Mouse (Mus musculus): ENCODE results near the gene Oas1h.
"Not testable (repeated sequence)": the region's sequence is repeated elsewhere in the genome, so short reads cannot be mapped to it uniquely, and the experiment has no call there.

The Oas1h gene

GRCm38 (mm10) chr5:120861121-120861520 lies at the start of gene Oas1h:
Gene Oas1h, plus strand, starts transcription at chr5:120861421.
- no peak for DNase-seq

- peak; percentile 87 for DNase-seq
Measured at GRCm38 (mm10) chr5:120811951-120812819, 49.0 kb upstream of the Oas1h start, which contains the start of gene Oas1c. Gene Oas1c, minus strand, starts transcription at chr5:120812514.

DNA sequence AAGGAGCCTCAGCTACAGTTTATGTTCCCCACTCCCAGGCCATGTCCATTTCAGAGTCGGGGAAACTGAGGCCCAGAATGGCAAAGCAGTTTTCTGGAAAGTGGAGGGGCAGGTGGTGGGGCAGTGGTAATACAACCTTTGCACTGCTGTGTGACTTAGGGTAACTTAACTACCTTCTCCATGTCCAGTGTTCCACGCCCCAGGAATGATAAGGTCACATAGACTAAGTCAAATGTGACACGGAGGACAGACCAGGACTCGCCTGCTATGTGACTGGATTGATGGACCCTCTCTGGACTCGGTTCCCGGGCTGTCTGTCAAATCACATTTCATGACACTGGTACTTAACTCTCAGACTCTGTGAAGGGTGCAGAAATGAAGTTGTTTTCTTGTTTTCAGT lies 48.2 kb upstream of the Oas1h start:
- DNase-seq = no peak

DNA sequence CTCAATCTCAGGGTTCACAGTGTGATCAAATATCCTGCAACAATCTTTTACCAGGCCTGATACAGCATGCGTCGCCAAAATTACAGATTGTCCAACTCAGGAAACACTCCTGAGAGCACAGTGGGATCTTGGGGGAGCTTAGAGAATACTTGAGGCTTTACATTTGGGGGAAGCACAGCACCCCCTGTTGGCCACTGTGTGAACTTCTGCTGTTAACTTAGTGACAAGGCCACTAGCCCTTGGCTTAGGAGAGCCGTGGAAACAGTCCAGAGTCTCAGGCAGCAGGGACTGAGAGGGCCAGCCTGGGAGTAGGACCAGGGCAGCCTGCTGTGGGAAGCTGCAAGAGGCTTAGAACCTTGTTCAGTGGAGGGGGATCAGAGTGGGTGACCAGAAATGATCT lies 45.3 kb upstream of the Oas1h start:
- DNase-seq = peak; percentile 42

DNA sequence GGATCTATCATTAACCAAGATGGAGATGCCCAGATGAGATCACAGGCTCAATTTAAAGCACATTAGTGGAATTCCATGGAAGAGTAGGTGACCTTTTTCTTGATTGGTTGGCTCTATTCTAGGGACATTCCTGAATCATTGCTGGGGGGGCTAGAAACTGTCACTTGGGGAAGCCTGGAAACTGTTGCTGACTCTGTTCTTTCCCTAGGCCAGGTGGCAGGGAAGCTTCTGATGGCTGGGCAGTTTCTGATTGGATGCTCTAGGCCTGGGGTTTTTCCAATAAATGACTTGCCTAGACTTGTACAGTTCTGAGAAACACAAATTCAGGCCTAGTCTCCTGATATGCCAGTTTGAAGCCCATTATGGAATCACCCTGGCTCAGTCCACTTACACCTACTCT lies 42.2 kb upstream of the Oas1h start:
- no peak for DNase-seq

- no peak for DNase-seq
Measured at GRCm38 (mm10) chr5:120831031-120831430, 30.2 kb upstream of the Oas1h start.

- DNase-seq = no peak
Measured at GRCm38 (mm10) chr5:120833335-120834280, 27.6 kb upstream of the Oas1h start.

DNA sequence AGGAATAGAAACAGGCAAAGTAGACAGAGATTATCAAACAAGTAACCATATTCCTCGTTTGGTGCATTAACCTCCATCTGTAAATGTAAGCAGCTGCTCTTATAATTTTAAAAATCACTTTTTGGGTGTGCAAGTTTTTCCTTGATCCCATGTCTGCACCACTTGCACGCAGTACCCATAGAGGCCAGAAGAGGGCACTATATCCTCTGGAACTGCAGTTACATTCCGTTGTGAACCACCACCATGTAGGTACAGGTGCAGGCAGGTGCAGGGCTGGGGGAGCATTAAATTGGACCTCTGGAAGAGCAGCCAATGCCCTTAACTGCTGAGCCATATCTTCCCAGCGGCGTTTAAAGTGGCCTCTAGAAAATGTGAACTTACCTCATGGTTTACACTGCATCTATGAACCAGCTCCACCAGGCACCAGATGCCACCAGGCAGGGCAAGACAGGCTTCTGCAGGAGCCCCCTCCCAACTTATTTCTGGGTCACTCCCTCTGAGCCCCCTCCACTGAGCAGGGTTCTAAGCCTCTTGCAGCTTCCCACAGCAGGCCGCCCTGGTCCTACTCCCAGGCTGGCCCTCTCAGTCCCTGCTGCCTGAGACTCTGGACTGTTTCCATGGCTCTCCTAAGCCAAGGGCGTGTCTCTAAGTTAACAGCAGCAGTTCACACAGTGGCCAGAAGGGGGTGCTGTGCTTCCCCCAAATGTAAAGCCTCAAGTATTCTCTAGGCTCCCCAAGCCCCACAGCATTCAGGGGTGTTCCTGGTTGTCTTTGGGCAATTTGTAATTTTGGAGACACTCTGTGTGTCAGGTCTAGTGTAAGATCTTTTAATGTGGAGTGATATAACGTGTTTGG lies 24.3 kb upstream of the Oas1h start:
- DNase-seq = peak; percentile 57

DNA sequence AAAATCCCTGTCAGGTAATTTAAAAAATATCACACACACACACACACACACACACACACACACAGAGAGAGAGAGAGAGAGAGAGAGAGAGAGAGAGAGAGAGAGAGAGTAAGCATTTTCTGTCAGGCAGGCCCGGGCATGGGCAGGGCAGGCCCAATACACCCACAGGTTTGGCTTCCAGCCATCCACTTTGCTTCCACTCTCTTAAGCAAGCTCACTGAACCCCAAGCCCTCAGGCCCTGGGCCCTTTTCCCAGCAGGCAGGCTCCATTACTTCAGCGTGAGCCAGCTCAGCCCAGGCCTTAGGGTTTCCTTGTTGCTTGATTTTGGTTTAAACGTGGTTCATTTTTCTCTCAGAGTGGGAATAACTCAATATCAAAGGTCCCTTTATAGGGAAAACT lies 16.5 kb upstream of the Oas1h start:
- DNase-seq = peak; percentile 13

GRCm38 (mm10) chr5:120847067-120847466 lies 14.2 kb upstream of the Oas1h start, which contains the start of gene Oas1f:
Gene Oas1f, plus strand, starts transcription at chr5:120847367.
- DNase-seq = no peak

GRCm38 (mm10) chr5:120849601-120850136 lies 11.6 kb upstream of the Oas1h start:
- DNase-seq = peak; percentile 49

DNA sequence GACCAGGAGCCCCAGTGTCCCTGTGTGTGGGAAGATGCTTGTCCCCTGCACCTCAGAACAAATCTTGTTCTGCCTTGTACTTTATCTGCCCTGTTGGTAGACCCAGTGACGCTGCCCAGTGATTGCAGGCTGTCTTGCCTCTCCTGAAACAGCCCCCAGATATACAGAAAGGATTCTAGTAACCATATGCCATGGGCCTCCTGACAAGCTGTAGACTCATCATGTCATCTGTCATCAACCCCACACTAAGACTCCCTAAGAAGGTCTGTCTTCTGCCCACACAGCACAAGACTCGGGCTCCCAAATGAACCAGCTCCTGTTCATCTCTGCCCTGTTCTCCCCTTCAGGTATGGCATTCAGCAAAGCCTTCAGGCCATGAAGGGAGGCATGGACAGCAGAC lies 2.0 kb upstream of the Oas1h start:
- no peak for DNase-seq

- no peak for DNase-seq
Measured at GRCm38 (mm10) chr5:120865336-120865860, 4.2 kb downstream of the Oas1h start.

DNA sequence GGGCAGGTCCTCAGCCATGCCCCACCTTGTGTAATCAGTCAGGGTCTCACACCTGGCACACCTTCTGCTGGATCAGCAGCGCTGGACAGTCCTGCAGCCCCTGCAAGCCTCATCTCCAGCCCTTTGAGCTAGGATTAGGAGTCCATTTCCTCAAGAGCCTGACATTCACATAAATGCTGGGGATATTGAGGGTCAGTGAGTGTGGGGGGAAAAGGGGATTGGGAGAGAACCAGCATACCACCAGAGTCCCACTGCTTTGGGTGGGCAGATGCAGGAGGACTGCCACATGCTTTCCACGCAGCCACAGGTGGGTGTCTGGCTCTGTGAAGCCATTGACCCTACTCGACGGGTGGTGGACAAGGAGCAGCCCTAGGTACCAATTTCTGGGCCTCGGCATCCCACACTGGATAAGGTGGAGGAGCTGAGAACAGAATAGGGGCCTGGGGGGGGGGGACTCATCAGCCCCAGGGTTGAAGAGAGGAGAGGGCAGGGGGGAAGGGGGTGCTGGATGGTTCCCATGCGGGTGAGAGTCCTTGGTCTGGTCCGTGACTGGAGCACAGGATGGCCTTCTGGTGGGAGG lies 8.3 kb downstream of the Oas1h start:
- DNase-seq = no peak

DNA sequence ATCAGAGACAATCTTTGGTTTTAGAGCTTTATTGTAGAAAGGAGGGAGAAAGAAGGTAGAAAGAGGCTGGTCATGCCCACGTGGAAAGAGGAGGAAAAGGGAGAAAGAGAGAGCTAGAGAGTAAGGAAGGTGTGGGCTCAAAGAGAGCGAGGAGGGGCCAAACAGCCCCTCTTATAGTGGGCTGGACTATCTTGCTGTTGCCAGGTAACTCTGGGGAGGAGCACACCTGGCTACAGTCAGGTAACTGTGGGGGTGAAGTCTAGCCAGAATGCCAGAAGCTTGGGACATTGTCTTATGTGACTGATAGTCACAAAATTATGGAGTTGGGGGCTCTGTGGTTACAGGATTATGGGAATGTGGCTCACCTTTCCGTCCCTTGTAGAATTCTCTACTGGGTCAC lies 8.9 kb downstream of the Oas1h start:
- no peak for DNase-seq

GRCm38 (mm10) chr5:120870782-120871181 lies 9.6 kb downstream of the Oas1h start:
- DNase-seq = no peak

GRCm38 (mm10) chr5:120871469-120871868 lies 10.2 kb downstream of the Oas1h start:
- DNase-seq = no peak

DNA sequence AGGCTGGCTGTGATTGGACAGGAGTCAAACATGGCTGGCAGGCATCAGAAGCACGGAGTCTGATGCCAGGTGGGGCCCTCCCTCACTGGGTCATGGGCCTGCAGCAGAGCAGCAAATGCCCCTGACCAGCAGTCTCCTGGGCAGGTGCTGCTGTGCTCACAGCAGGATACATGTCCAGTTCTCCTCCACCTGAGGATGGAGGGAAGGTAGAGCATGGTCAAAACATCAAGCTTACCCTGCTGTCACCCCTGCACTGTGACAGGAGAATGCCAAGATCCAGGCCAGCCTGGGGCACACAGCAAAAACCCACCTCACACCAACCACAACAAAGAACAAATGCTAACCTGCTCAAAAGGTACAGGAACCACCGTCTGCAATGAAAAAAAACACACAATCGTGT lies 15.6 kb downstream of the Oas1h start:
- not testable (repeated sequence) for DNase-seq

DNA sequence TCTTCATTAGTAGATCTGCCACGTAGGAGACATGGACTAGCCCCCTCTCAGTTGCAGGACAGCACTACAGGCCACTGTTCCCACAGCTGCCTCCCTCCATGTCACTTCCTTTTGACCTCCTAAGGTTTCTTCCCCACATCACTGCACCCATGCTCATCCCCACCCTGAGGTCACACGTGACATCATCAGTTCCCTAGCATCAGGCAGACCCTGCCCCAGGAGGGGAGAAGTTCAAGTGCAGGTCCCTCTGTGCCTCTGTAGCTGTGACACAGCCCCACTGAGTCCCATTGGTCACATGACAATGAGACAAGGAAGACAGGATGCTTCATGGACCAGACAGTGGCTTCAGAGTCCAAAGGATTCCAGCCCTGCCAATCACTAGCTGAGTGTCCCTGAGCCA lies 16.2 kb downstream of the Oas1h start:
- DNase-seq = not testable (repeated sequence)

DNA sequence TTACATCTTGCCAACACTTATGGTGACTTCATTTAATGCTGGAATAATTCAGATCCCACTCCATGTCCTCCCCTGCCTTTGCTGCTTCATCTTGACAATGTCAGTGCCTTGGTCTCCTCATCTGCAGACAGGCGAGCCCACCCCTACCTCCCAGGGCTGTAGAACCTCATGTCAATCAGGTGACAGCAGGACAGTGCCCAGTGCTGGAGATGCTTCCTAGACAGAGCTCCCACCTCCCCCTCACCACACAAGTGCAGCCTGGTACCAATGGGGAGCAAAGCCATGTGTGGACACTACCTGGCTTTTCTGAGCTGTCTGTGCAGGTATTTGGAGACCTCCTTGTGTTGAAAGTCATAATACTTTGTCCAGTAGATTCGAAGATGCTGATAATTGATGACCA lies 17.6 kb downstream of the Oas1h start:
- not testable (repeated sequence) for DNase-seq

DNA sequence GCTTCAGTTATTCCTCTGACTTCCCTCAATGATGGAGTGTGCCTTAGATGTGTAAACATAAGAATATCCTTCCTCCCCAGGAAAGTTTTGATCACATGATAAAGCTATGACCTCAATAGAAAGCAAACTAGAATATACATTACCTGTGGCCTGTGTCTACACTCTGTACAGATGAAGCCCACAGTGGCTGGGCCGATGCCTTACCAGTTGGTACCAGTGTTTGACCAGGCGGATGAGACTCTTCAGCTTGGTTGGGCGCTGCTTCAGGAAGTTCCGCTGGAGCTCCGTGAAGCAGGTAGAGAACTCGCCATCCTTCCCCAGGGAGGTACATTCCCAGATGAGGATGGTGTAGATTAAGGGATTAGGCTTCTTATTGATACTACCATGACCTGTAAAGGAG lies 20.5 kb downstream of the Oas1h start:
- not testable (repeated sequence) for DNase-seq

DNA sequence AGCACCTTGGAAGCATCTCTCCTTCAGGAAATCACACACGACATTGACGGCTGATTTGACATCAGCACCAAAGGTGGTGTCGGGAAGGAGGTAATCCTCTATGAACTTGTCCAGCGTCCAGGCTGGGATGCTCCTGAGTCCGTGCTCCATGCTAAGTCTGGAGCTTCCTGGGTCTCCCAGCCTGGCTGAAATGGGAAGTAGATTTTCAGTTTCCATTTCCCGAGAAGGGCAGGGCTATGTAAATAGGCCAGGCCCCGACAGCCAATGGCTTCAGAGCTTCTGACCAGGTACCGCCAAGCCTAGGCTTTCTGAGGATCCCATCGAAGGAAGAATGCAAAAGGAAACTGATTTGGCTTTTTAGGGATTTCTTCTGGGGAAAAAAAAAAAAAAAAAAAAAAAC lies 26.2 kb downstream of the Oas1h start, which contains the start of gene Oas1g:
Gene Oas1g (minus strand): TSS at position 201 of the 400 bp plus-strand sequence.
- not testable (repeated sequence) for DNase-seq

Data from lung, postnatal 14 days (tissue).